Mouse (Mus musculus) 3T3-L1 (cell line): ENCODE data around the gene Olfr917.

ENCODE experiments used
- DNase-seq: peaks from one replicate; pipeline ENCODE4 v3.0.0-alpha.2; 2015; ENCODE audit warnings: low read depth, low spot score

Gene Olfr917

GRCm38 (mm10) chr9:38665742-38666141, at the start of gene Olfr917:
Gene Olfr917, minus strand, starts transcription at chr9:38665842.
- no peak for DNase-seq

GRCm38 (mm10) chr9:38674501-38674900, 8.9 kb upstream of the Olfr917 start, which contains the start of gene Olfr918:
Gene Olfr918, minus strand, starts transcription at chr9:38674601.
- no peak for DNase-seq

- DNase-seq: no peak
These were observed 7.2 kb upstream of the Olfr917 start for GRCm38 (mm10) chr9:38672887-38673286.

- DNase-seq: no peak
These were observed 5.9 kb downstream of the Olfr917 start, which contains the start of gene Olfr916 for GRCm38 (mm10) chr9:38659775-38660174. Gene Olfr916, minus strand, starts transcription at chr9:38659875.

- DNase-seq: no peak
These were observed 33.2 kb downstream of the Olfr917 start for GRCm38 (mm10) chr9:38632406-38632805.
